Mouse (Mus musculus) midbrain, embryonic 11.5 days (tissue): ENCODE data around the gene Rapgef2. TPM values are rescaled to one million over a fixed set of nuclear protein-coding genes. Genes with fewer than 3 reads are reported as not detected.

Experiments used
- ATAC-seq: fragments of 200-750 bp; cut with Nextera tagmentation; 2 replicates; pipeline ENCODE4 v1.8.0; 2017; ENCODE audit warnings: moderate TSS enrichment, moderate library complexity; ENCODE audit not compliant: low FRiP score
- DNase-seq: peaks from one replicate; pipeline ENCODE4 v3.0.0; 2015; ENCODE audit warnings: low spot score; ENCODE audit errors: missing footprints
- H3K27ac ChIP-seq: fragments of 300-500 bp; sonication (generic); 2 replicates; pipeline ENCODE4 v1.5.1; 2014; ENCODE audit warnings: low read depth, low read length
- H3K27me3 ChIP-seq: fragments of 300-500 bp; sonication (generic); 2 replicates; pipeline ENCODE4 v1.6.1; 2014; ENCODE audit warnings: mild to moderate bottlenecking, low read length, moderate library complexity, mixed read lengths; ENCODE audit not compliant: control insufficient read depth, insufficient read depth
- H3K36me3 ChIP-seq: fragments of 300-500 bp; sonication (generic); 2 replicates; pipeline ENCODE4 v1.6.1; 2014; ENCODE audit warnings: mild to moderate bottlenecking, low read length, moderate library complexity, mixed read lengths; ENCODE audit not compliant: control insufficient read depth, insufficient read depth
- H3K4me1 ChIP-seq: fragments of 300-500 bp; sonication (generic); 2 replicates; pipeline ENCODE4 v1.6.1; 2014; ENCODE audit warnings: low read length; ENCODE audit not compliant: control insufficient read depth, insufficient read depth
- H3K4me2 ChIP-seq: fragments of 300-500 bp; sonication (generic); 2 replicates; pipeline ENCODE4 v1.6.1; 2014; ENCODE audit warnings: mild to moderate bottlenecking, moderate library complexity
- H3K4me3 ChIP-seq: fragments of 300-500 bp; sonication (generic); 2 replicates; pipeline ENCODE4 v1.5.1; 2014; ENCODE audit warnings: low read depth, low read length
- H3K9ac ChIP-seq: fragments of 300-500 bp; sonication (generic); 2 replicates; pipeline ENCODE4 v1.6.1; 2014; ENCODE audit warnings: low read length
- H3K9me3 ChIP-seq: fragments of 300-500 bp; sonication (generic); 2 replicates; pipeline ENCODE4 v1.6.1; 2016; ENCODE audit warnings: low read length; ENCODE audit not compliant: control insufficient read depth
- WGBS: fragments of 180-500 bp; shearing (Covaris S2); extraction: QIAGEN DNeasy Blood & Tissue Kit; methylation state at CpG from one replicate; pipeline ENCODE4 v1.1.7; 2014; 5-methylcytosine and 5-hydroxymethylcytosine counted together
- polyA plus RNA-seq: library from polyadenylated mRNA; unstranded; fragments of >200 nt; fragmentation: Nextera tagmentation; extraction: Ambion mirVana; gene quantifications from 2 replicates; pipeline ENCODE4 v1.2.1, GENCODE M21; 2014

Rapgef2 gene
- polyA plus RNA-seq, 1 experiment from 2014 or later = 6.2 TPM

- no peaks in the 10 kb centered on the region for H3K36me3 ChIP-seq
- no peak overlapping the region for H3K9ac ChIP-seq
- no peaks in the 10 kb centered on the region for H3K27me3 ChIP-seq
- DNase-seq = no peak
- ATAC-seq = no peak
- WGBS = 93% methylated on average over 2 of the region's 2 CpGs
- no peaks in the 10 kb centered on the region for H3K9me3 ChIP-seq
- H3K4me3 ChIP-seq = no peak overlapping the region
- H3K4me2 ChIP-seq = no peak overlapping the region
- no peak overlapping the region for H3K27ac ChIP-seq
- H3K4me1 ChIP-seq = no peaks in the 10 kb centered on the region
Observed at GRCm38 (mm10) chr3:79034457-79034856, 251.9 kb downstream of the Rapgef2 start.

- ATAC-seq (no peak), DNase-seq (no peak)
- Histone ChIP-seq H3K9me3 (no peaks in the 10 kb centered on the region), H3K4me3 (no peak overlapping the region), H3K36me3 (no peaks in the 10 kb centered on the region), H3K4me1 (no peaks in the 10 kb centered on the region), H3K27ac (no peak overlapping the region), H3K9ac (no peak overlapping the region), H3K27me3 (no peaks in the 10 kb centered on the region), H3K4me2 (no peak overlapping the region)
- WGBS = 84% methylated on average over 4 of the region's 4 CpGs
Observed at GRCm38 (mm10) chr3:79030855-79031254, 255.5 kb downstream of the Rapgef2 start.

DNA sequence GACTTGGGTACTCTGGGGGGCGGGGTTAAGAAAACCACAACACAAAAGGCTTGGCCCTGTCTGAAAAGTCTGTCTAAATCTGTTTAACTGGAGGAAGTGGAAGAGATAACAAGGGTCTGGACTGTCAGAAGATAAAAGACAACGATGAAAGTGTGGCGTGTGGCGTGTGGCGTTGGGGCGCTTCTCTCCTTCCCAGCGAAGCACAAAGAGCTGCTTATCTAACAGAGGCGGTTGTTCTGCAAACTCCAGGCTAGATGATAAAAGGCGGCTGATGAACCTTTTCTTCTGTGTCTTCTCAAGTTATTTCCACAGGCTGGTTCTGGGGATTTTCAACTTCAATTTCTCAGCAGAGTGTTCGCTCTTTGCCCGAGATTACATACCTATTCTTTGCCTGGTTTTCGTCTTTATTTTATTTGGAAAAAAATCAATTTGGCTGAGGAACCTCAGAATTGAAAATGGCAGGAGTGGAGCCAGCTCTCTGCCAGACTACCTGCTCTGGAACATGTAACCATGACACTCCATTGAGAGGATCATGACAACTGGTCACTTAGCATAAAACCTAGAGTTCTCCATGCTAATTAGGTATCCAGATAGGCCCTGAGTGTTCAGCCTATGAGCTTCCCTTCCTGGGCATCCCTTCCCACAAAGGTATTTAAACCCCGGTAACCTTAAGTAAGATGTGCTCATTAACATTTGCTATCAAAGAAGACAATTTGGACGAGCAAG, 258.0 kb downstream of the Rapgef2 start:
- no peaks in the 10 kb centered on the region for H3K36me3 ChIP-seq
- H3K9me3 ChIP-seq = no peaks in the 10 kb centered on the region
- H3K9ac ChIP-seq = no peak overlapping the region
- no peak overlapping the region for H3K4me2 ChIP-seq
- ATAC-seq = no peak
- WGBS = 87% methylated on average over 14 of the region's 14 CpGs
- H3K27me3 ChIP-seq = no peaks in the 10 kb centered on the region
- H3K4me1 ChIP-seq = no peaks in the 10 kb centered on the region
- no peak overlapping the region for H3K27ac ChIP-seq
- no peak for DNase-seq
- no peak overlapping the region for H3K4me3 ChIP-seq

- H3K27me3 ChIP-seq = no peaks in the 10 kb centered on the region
- ATAC-seq = no peak
- WGBS = 89% methylated on average over 3 of the region's 3 CpGs
Observed at GRCm38 (mm10) chr3:79025983-79026382, 260.3 kb downstream of the Rapgef2 start.

GRCm38 (mm10) chr3:79023735-79024328, 262.5 kb downstream of the Rapgef2 start:
- no peak overlapping the region for H3K27ac ChIP-seq

More at GRCm38 (mm10) chr3:79025983-79026382, 260.3 kb downstream of the Rapgef2 start:
- Histone ChIP-seq H3K36me3 (no peaks in the 10 kb centered on the region), H3K4me2 (no peak overlapping the region), H3K9ac (no peak overlapping the region), H3K4me3 (no peak overlapping the region), H3K4me1 (no peaks in the 10 kb centered on the region), H3K9me3 (no peaks in the 10 kb centered on the region), H3K27ac (no peak overlapping the region)
- no peak for DNase-seq

DNA sequence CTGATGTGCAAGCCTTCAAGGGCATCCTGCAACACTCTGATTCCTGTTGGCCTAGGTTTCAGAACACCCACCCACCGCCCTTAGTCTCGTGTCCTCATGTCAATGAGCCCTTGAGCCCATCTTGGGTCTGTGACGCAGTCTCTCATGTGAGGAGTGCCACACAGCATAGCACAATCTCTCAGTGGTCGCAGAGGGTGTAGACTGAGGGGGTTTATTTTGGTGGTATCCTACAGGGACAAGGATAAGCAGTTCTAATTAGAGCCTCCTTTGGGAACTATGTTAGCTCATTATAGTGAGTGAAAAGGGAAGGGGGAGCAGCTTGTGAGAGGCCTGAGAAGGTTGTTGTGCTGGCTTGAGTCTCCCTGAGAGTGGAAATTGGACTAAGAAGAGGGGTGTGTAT, 263.6 kb downstream of the Rapgef2 start:
- H3K9me3 ChIP-seq = no peaks in the 10 kb centered on the region
- ATAC-seq = peak; percentile 63; the same call in 1 of the 2 replicates
- H3K4me3 ChIP-seq = no peak overlapping the region
- no peaks in the 10 kb centered on the region for H3K4me1 ChIP-seq
- no peak for DNase-seq
- H3K9ac ChIP-seq = no peak overlapping the region
- H3K36me3 ChIP-seq = no peaks in the 10 kb centered on the region
- H3K27me3 ChIP-seq = no peaks in the 10 kb centered on the region
- WGBS = 91% methylated on average over 4 of the region's 4 CpGs
- H3K27ac ChIP-seq = no peak overlapping the region
- H3K4me2 ChIP-seq = no peak overlapping the region

More at GRCm38 (mm10) chr3:79023735-79024328, 262.5 kb downstream of the Rapgef2 start:
- Histone ChIP-seq H3K4me2 (no peak overlapping the region), H3K9ac (no peak overlapping the region), H3K4me1 (no peaks in the 10 kb centered on the region), H3K27me3 (no peaks in the 10 kb centered on the region), H3K4me3 (no peak overlapping the region), H3K9me3 (no peaks in the 10 kb centered on the region), H3K36me3 (no peaks in the 10 kb centered on the region)
- WGBS = 83% methylated on average over 6 of the region's 6 CpGs
- DNase-seq = no peak
- ATAC-seq = no peak

GRCm38 (mm10) chr3:79017440-79017839, 268.9 kb downstream of the Rapgef2 start:
- ATAC-seq (no peak), DNase-seq (no peak)
- Histone ChIP-seq H3K4me2 (no peak overlapping the region), H3K9ac (no peak overlapping the region), H3K4me3 (no peak overlapping the region), H3K4me1 (no peaks in the 10 kb centered on the region), H3K27ac (no peak overlapping the region), H3K36me3 (no peaks in the 10 kb centered on the region), H3K9me3 (no peaks in the 10 kb centered on the region), H3K27me3 (no peaks in the 10 kb centered on the region)
- WGBS = 85% methylated on average over 4 of the region's 4 CpGs

DNA sequence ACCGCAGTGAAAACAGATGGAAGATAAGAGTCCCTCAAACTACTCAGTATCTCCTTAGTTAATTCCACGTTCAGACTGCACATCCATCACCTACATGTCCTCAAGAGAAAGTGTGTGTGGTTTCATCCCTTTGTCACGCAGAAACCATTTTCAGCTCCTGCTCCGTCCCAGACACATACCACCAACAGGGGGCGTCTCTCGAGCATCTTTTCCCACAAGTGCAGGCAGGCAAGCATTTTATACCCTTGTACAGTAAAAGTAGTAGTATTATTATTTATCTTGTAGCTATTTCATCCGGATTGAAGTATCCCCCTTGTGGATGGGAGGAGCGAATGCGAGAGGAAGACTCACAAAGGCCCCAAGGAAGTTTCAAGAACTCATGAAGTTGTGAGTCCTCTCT, 269.5 kb downstream of the Rapgef2 start:
- WGBS = 84% methylated on average over 9 of the region's 9 CpGs
- no peaks in the 10 kb centered on the region for H3K27me3 ChIP-seq
- H3K36me3 ChIP-seq = no peaks in the 10 kb centered on the region
- DNase-seq (no peak), ATAC-seq (no peak)
- H3K27ac ChIP-seq = no peak overlapping the region
- H3K4me1 ChIP-seq = no peaks in the 10 kb centered on the region
- no peaks in the 10 kb centered on the region for H3K9me3 ChIP-seq
- H3K4me2 ChIP-seq = no peak overlapping the region
- no peak overlapping the region for H3K4me3 ChIP-seq
- no peak overlapping the region for H3K9ac ChIP-seq

DNA sequence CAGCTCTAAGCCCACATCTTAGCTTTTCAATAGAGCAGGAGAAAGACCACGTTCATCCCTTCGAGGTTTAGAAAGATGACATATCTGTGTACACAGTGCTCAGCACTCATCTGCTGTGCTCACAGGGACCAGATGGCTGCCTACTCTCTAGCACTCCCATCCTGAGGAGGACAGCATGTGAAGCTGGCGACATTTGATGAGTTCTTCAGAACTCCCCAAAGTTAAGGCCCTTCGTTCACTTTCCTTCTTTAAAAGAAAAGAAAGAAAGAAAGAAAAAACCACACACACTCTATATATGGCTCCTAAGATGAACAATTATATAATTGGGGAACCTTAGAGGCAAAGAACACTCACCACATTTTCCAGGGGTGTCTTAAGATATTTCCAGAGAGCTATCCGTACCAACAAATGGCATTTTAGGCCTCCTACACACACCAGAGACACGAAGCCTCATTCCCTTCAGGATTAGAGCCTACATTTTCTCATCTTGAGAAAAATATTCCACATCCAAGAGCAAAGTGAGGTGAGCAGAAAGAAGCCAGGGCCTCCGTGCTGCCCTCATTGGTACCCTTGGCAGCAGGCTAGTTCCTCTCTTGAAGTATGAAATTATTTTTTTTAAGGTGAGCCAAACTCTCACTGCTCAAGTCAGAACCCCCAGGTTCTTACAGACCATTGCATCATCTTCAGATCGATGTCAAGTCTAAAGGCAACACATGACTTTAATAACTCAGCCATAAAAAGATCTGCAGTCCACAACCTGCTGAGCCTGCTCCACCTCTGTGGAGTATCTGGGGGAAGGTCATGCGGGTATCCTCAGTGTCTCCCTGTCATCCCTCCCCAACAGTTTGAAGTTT, 270.5 kb downstream of the Rapgef2 start:
- Histone ChIP-seq H3K27me3 (no peaks in the 10 kb centered on the region), H3K4me2 (no peak overlapping the region), H3K27ac (no peak overlapping the region), H3K9ac (no peak overlapping the region), H3K9me3 (no peaks in the 10 kb centered on the region), H3K36me3 (no peaks in the 10 kb centered on the region), H3K4me3 (no peak overlapping the region), H3K4me1 (no peaks in the 10 kb centered on the region)
- 84% methylated on average over 9 of the region's 9 CpGs for WGBS
- ATAC-seq = no peak
- no peak for DNase-seq
